Mouse (Mus musculus): Measurements from ENCODE around the gene Klra9. TPM values are rescaled to one million over a fixed set of nuclear protein-coding genes. Genes with fewer than 3 reads are reported as not detected.
"Not testable (repeated sequence)": the region's sequence is repeated elsewhere in the genome, so short reads cannot be mapped to it uniquely, and the experiment has no call there.

Gene Klra9
- polyA plus RNA-seq (2012; rRNA removed) (not detected in 2 replicates), polyA plus RNA-seq (2014; fragmentation: Nextera tagmentation; extraction: Ambion mirVana) (not detected in 2 replicates)

DNA sequence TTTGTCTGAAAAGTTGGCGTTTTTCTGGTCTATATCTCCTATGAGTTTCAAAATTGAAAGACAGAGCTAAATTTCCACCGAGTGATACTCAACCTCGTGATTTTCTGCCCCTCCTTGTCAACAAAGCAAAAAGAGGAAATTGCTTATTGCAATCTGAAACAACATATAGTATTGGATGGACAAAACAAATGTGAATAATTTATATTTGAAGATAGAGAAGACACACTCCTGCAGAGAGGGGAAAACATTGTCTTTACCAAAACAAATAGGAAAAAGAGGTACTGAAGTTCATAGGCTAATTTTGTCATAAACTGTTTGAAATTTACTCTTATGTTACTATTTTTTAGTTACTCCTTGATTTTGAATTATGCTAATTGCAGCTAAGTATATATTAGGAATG lies at the start of gene Klra9:
Gene Klra9, minus strand, starts transcription at position 101 of the 400 bp plus-strand sequence.
- H3K9ac ChIP-seq (replicated peaks); H3K4me1 ChIP-seq (replicated peaks; ENCODE audit: control insufficient read depth in 2 of 2, insufficient read depth in 2 of 2, low read length in 1 of 2); H3K27me3 ChIP-seq (ENCODE audit: control insufficient read depth, insufficient read depth, low read length); H3K9me3 ChIP-seq (ENCODE audit: control insufficient read depth, low read length); H3K27ac ChIP-seq; H3K4me2 ChIP-seq (ENCODE audit: low read depth); DNase-seq (ENCODE audit: low read depth in 3 of 3, low spot score in 3 of 3); H3K36me3 ChIP-seq (replicated peaks; ENCODE audit: control insufficient read depth, insufficient read depth, low read depth); H3K4me3 ChIP-seq (ENCODE audit: insufficient read depth in 1 of 2, low read depth in 2 of 2, low read length in 2 of 2); ATAC-seq (ENCODE audit: insufficient read depth): not testable (repeated sequence)
- WGBS (ENCODE audit: insufficient replicate concordance), result 34% methylated on average over 3 of the region's 3 CpGs

DNA sequence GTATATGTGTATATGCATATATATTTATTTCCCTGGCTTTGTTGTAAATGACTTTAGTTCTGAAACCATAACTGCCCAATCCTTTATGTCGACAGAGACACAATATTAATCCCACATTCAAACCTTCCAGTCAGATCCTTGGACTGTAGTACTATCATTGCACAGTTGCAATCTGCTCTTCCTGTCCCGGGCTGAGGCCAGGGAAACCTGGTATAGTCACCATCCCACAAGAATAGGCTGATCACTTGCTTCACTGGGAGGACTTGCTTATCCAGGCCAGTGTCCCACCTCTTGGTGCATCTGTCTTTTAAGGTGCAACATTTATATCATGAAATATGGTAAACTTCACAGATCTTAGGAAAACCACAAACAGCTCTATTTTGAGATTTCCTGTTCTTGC lies 44.6 kb upstream of the Klra9 start:
- DNase-seq (ENCODE audit: low read depth in 3 of 3, low spot score in 3 of 3) (no peak), ATAC-seq (ENCODE audit: insufficient read depth) (no peak)
- no peak overlapping the region for H3K9ac ChIP-seq (replicated peaks)
- no peaks in the 10 kb centered on the region for H3K36me3 ChIP-seq (replicated peaks; ENCODE audit: control insufficient read depth, insufficient read depth, low read depth)
- no peak overlapping the region for H3K4me2 ChIP-seq (ENCODE audit: low read depth)
- no peak for TF ChIP-seq EP300 (IDR thresholded peaks at IDR 0.05; ENCODE audit: low read depth)
- TF ChIP-seq CTCF (IDR thresholded peaks at IDR 0.05; ENCODE audit: low read depth), result no peak
- H3K9me3 ChIP-seq (ENCODE audit: control insufficient read depth, low read length), result no peaks in the 10 kb centered on the region
- H3K4me1 ChIP-seq (replicated peaks; ENCODE audit: control insufficient read depth in 2 of 2, insufficient read depth in 2 of 2, low read length in 1 of 2), result no peaks in the 10 kb centered on the region
- H3K27ac ChIP-seq, result no peak overlapping the region
- WGBS (ENCODE audit: insufficient replicate concordance), result 41% methylated on average over 2 of the region's 2 CpGs
- no peaks in the 10 kb centered on the region for H3K27me3 ChIP-seq (ENCODE audit: control insufficient read depth, insufficient read depth, low read length)
- no peak overlapping the region for H3K4me3 ChIP-seq (ENCODE audit: insufficient read depth in 1 of 2, low read depth in 2 of 2, low read length in 2 of 2)

DNA sequence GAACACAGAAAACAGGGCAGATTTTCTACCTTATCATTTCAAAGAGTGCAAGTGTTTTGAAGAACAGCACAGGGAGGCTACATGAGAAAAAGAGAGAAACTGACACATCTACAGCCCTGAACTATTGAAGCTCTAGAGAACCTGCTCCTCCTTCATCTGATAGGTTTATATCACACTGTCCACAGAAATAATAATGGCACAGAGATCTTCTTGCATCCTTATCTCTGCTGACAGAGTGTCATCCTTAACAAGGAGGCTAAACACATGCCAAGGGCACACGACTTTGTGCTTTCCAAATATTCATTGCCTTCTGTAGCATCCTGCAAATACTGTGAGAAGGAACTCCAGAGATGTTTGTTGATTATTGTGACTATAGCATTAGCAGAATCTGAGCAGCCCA lies 43.7 kb upstream of the Klra9 start:
- ATAC-seq (ENCODE audit: insufficient read depth), result no peak
- H3K4me2 ChIP-seq (ENCODE audit: low read depth), result no peak overlapping the region
- DNase-seq (ENCODE audit: low read depth in 3 of 3, low spot score in 3 of 3), result no peak
- no peak for TF ChIP-seq EP300 (IDR thresholded peaks at IDR 0.05; ENCODE audit: low read depth)
- no peak for TF ChIP-seq CTCF (IDR thresholded peaks at IDR 0.05; ENCODE audit: low read depth)
- no peaks in the 10 kb centered on the region for H3K36me3 ChIP-seq (replicated peaks; ENCODE audit: control insufficient read depth, insufficient read depth, low read depth)
- no peaks in the 10 kb centered on the region for H3K4me1 ChIP-seq (replicated peaks; ENCODE audit: control insufficient read depth in 2 of 2, insufficient read depth in 2 of 2, low read length in 1 of 2)
- no peak overlapping the region for H3K9ac ChIP-seq (replicated peaks)
- H3K9me3 ChIP-seq (ENCODE audit: control insufficient read depth, low read length), result no peaks in the 10 kb centered on the region
- no peak overlapping the region for H3K4me3 ChIP-seq (ENCODE audit: insufficient read depth in 1 of 2, low read depth in 2 of 2, low read length in 2 of 2)
- no peaks in the 10 kb centered on the region for H3K27me3 ChIP-seq (ENCODE audit: control insufficient read depth, insufficient read depth, low read length)
- 13% methylated on average over 1 of the region's 1 CpGs for WGBS (ENCODE audit: insufficient replicate concordance)
- no peak overlapping the region for H3K27ac ChIP-seq

DNA sequence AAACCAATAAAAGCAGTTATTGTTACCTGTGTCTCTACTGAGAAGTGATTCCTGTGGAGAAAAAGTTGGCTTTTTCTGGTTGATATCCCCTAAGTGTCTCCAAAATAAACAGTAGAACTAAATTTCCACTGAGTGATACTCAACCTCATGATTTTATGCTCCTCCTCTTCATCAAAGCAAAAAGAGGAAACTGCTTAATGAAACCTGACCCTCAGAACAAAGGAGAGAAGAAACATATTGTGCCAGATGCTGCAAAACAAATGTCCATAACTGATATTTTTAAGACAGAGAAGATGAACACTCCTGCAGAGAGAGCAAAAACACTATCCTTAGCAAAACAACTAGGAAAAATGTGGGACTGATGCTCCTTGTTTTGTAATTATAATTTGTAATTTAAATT lies 40.3 kb upstream of the Klra9 start, which contains the start of gene Klra7:
Gene Klra7, minus strand, starts transcription at position 101 of the 400 bp plus-strand sequence.
- H3K27ac ChIP-seq, result no peak within 1 kb of the TSS
- ATAC-seq (ENCODE audit: insufficient read depth) (no peak), DNase-seq (ENCODE audit: low read depth in 3 of 3, low spot score in 3 of 3) (no peak)
- H3K4me1 ChIP-seq (replicated peaks; ENCODE audit: control insufficient read depth in 2 of 2, insufficient read depth in 2 of 2, low read length in 1 of 2), result no peaks in the 10 kb centered on the region
- no peaks in the 10 kb centered on the region for H3K9me3 ChIP-seq (ENCODE audit: control insufficient read depth, low read length)
- no peak within 1 kb of the TSS for H3K9ac ChIP-seq (replicated peaks)
- H3K4me2 ChIP-seq (ENCODE audit: low read depth), result no peak within 1 kb of the TSS
- no peak within 1 kb of the TSS for H3K4me3 ChIP-seq (ENCODE audit: insufficient read depth in 1 of 2, low read depth in 2 of 2, low read length in 2 of 2)
- no peak for TF ChIP-seq CTCF (IDR thresholded peaks at IDR 0.05; ENCODE audit: low read depth)
- no peak for TF ChIP-seq EP300 (IDR thresholded peaks at IDR 0.05; ENCODE audit: low read depth)
- H3K27me3 ChIP-seq (ENCODE audit: control insufficient read depth, insufficient read depth, low read length), result no peaks in the 10 kb centered on the region
- H3K36me3 ChIP-seq (replicated peaks; ENCODE audit: control insufficient read depth, insufficient read depth, low read depth), result no peaks in the 10 kb centered on the region

DNA sequence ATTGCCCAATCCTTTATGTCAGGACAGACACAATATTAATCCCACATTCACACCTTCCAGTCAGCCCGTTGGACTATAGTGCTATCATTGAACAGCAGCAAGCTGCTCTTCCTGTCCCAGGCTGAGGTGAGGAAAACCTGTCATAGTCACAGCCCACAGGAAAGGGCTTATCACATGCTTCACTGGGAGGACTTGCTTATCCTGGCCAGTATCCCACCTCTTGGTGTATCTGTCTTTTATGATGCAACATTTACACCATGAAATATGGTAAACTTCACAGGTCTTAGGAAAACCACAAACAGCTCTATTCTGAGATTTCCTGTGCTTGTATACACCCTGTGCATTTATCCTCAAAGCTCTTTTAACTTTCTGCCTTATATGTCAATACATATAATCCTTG lies 4.5 kb upstream of the Klra9 start:
- ATAC-seq (ENCODE audit: insufficient read depth); H3K4me3 ChIP-seq (ENCODE audit: insufficient read depth in 1 of 2, low read depth in 2 of 2, low read length in 2 of 2); H3K27ac ChIP-seq; H3K9me3 ChIP-seq (ENCODE audit: control insufficient read depth, low read length); H3K27me3 ChIP-seq (ENCODE audit: control insufficient read depth, insufficient read depth, low read length); H3K4me2 ChIP-seq (ENCODE audit: low read depth); H3K9ac ChIP-seq (replicated peaks); H3K4me1 ChIP-seq (replicated peaks; ENCODE audit: control insufficient read depth in 2 of 2, insufficient read depth in 2 of 2, low read length in 1 of 2); DNase-seq (ENCODE audit: low read depth in 3 of 3, low spot score in 3 of 3); H3K36me3 ChIP-seq (replicated peaks; ENCODE audit: control insufficient read depth, insufficient read depth, low read depth): not testable (repeated sequence)
- whole genome bisulfite sequencing (ENCODE audit: insufficient replicate concordance), result 30% methylated on average over 1 of the region's 1 CpGs

DNA sequence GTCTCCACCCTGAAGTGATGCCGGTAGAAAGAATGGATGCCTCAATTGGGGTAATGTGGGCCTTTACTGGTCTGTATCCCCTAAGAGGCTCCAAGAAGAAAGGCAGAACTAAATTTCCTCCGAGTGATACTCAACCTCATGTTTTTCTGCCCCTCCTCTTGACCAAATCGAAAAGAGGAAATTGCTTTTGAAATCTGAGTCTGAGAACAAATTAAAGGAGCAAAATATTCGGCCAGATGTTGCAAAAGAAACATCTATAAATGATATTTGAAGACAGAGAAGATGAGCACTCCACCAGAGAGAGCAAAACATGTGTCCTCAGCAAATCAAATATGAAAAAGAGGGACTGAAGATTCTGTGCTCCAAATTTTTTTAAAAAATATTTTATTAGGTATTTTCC lies 63.1 kb downstream of the Klra9 start, which contains the start of gene Klra8:
Gene Klra8, minus strand, starts transcription at position 101 of the 400 bp plus-strand sequence.
- not testable (repeated sequence) for H3K27me3 ChIP-seq (ENCODE audit: control insufficient read depth, insufficient read depth, low read length); DNase-seq (ENCODE audit: low read depth in 3 of 3, low spot score in 3 of 3); H3K27ac ChIP-seq; ATAC-seq (ENCODE audit: insufficient read depth); H3K4me2 ChIP-seq (ENCODE audit: low read depth); H3K4me3 ChIP-seq (ENCODE audit: insufficient read depth in 1 of 2, low read depth in 2 of 2, low read length in 2 of 2); H3K4me1 ChIP-seq (replicated peaks; ENCODE audit: control insufficient read depth in 2 of 2, insufficient read depth in 2 of 2, low read length in 1 of 2); H3K9me3 ChIP-seq (ENCODE audit: control insufficient read depth, low read length); H3K9ac ChIP-seq (replicated peaks); H3K36me3 ChIP-seq (replicated peaks; ENCODE audit: control insufficient read depth, insufficient read depth, low read depth)
- 39% methylated on average over 4 of the region's 4 CpGs for WGBS (ENCODE audit: insufficient replicate concordance)

Other genes starting within 250 kb of the Klra9 start
- gene Klra6, start 166.2 kb downstream of the Klra9 start, polyA plus RNA-seq (2012; rRNA removed), result not detected in 2 replicates
- gene Klra6, start 166.2 kb downstream of the Klra9 start, polyA plus RNA-seq (2014; fragmentation: Nextera tagmentation; extraction: Ambion mirVana), result not detected in 2 replicates
- gene Klra4, start 125.8 kb downstream of the Klra9 start, polyA plus RNA-seq (2012; rRNA removed), result not detected in 2 replicates
- not detected in 2 replicates for gene Klra4, start 125.8 kb downstream of the Klra9 start, polyA plus RNA-seq (2014; fragmentation: Nextera tagmentation; extraction: Ambion mirVana)
- gene Klra8, start 63.2 kb downstream of the Klra9 start, polyA plus RNA-seq (2012; rRNA removed), result not detected in 2 replicates
- gene Klra8, start 63.2 kb downstream of the Klra9 start, polyA plus RNA-seq (2014; fragmentation: Nextera tagmentation; extraction: Ambion mirVana), result not detected in 2 replicates
- gene Klra7, start 40.2 kb upstream of the Klra9 start, polyA plus RNA-seq (2012; rRNA removed), result not detected in 2 replicates
- not detected in 2 replicates for gene Klra7, start 40.2 kb upstream of the Klra9 start, polyA plus RNA-seq (2014; fragmentation: Nextera tagmentation; extraction: Ambion mirVana)
- gene Klra10, start 88.8 kb upstream of the Klra9 start, polyA plus RNA-seq (2012; rRNA removed), result not detected in 2 replicates
- not detected in 2 replicates for gene Klra10, start 88.8 kb upstream of the Klra9 start, polyA plus RNA-seq (2014; fragmentation: Nextera tagmentation; extraction: Ambion mirVana)
- not detected in 2 replicates for gene Klra3, start 144.5 kb upstream of the Klra9 start, polyA plus RNA-seq (2012; rRNA removed)
- not detected in 2 replicates for gene Klra3, start 144.5 kb upstream of the Klra9 start, polyA plus RNA-seq (2014; fragmentation: Nextera tagmentation; extraction: Ambion mirVana)
- not detected in 2 replicates for gene Klra1, start 193.8 kb upstream of the Klra9 start, polyA plus RNA-seq (2012; rRNA removed)
- gene Klra1, start 193.8 kb upstream of the Klra9 start, polyA plus RNA-seq (2014; fragmentation: Nextera tagmentation; extraction: Ambion mirVana), result not detected in 2 replicates

All from liver, embryonic 14.5 days (tissue).